Mouse (Mus musculus) forebrain, embryonic 12.5 days (tissue): ENCODE measurements at regions not wholly inside any gene's neighbourhood (a gene's known extent, or its start where the extent isn't known, plus 50 kb on each side); places are given as distances from the start of the nearest gene placed in this dataset.

Source experiments
- ATAC-seq: fragments of 200-750 bp; cut with Nextera tagmentation; 2 replicates; pipeline ENCODE4 v1.8.0; 2017; ENCODE audit warnings: moderate TSS enrichment; ENCODE audit not compliant: low FRiP score
- H3K27ac ChIP-seq: fragments of 300-500 bp; sonication (generic); 2 replicates; pipeline ENCODE4 v1.5.1; 2016; ENCODE audit warnings: mild to moderate bottlenecking
- H3K27me3 ChIP-seq: fragments of 300-500 bp; sonication (generic); 2 replicates; pipeline ENCODE4 v1.6.1; 2016; ENCODE audit warnings: mild to moderate bottlenecking
- H3K36me3 ChIP-seq: fragments of 300-500 bp; sonication (generic); replicated peaks from 2 replicates; pipeline ENCODE4 v1.6.1; 2016; ENCODE audit warnings: mild to moderate bottlenecking
- H3K4me1 ChIP-seq: fragments of 300-500 bp; sonication (generic); 2 replicates; pipeline ENCODE4 v1.6.1; 2016
- H3K4me2 ChIP-seq: fragments of 300-500 bp; sonication (generic); 2 replicates; pipeline ENCODE4 v1.6.1; 2016; ENCODE audit warnings: mild to moderate bottlenecking, moderate library complexity
- H3K4me3 ChIP-seq: fragments of 300-500 bp; sonication (generic); replicated peaks from 2 replicates; pipeline ENCODE4 v1.5.1; 2016; ENCODE audit warnings: mild to moderate bottlenecking
- H3K9ac ChIP-seq: fragments of 300-500 bp; sonication (generic); 2 replicates; pipeline ENCODE4 v1.6.1; 2016; ENCODE audit warnings: mild to moderate bottlenecking
- H3K9me3 ChIP-seq: fragments of 300-500 bp; sonication (generic); 2 replicates; pipeline ENCODE4 v1.6.1; 2016
- WGBS: fragments of 180-500 bp; shearing (Covaris S2); methylation state at CpG from one replicate; pipeline ENCODE4 v1.1.7; 2016; 5-methylcytosine and 5-hydroxymethylcytosine counted together

GRCm38 (mm10) chr8:27981769-27982168, 534.3 kb downstream of the Poteg start:
- H3K4me1 ChIP-seq: no peaks in the 10 kb centered on the region; the same call in 1 of the 2 replicates
- no peak overlapping the region for H3K9ac ChIP-seq
- no peak overlapping the region for H3K27ac ChIP-seq
- no peak for ATAC-seq
- no peak overlapping the region for H3K4me3 ChIP-seq
- H3K9me3 ChIP-seq: no peaks in the 10 kb centered on the region
- H3K36me3 ChIP-seq: no peaks in the 10 kb centered on the region
- WGBS: 24% methylated on average over 5 of the region's 5 CpGs
- H3K27me3 ChIP-seq: no peaks in the 10 kb centered on the region
- H3K4me2 ChIP-seq: no peak overlapping the region

- Histone ChIP-seq H3K9me3 (no peaks in the 10 kb centered on the region), H3K4me1 (no peaks in the 10 kb centered on the region), H3K4me2 (no peak overlapping the region), H3K36me3 (no peaks in the 10 kb centered on the region), H3K4me3 (no peak overlapping the region), H3K9ac (no peak overlapping the region), H3K27me3 (no peaks in the 10 kb centered on the region), H3K27ac (no peak overlapping the region)
- WGBS: 26% methylated on average over 4 of the region's 4 CpGs
- ATAC-seq: peak; percentile 46; the same call in 1 of the 2 replicates
These were observed 565.4 kb downstream of the Poteg start for GRCm38 (mm10) chr8:28012849-28013248.
